Mouse (Mus musculus): ENCODE results near the gene Vgll4.

- no peak for TF ChIP-seq POLR2A (IDR thresholded peaks at IDR 0.05; ENCODE audit: control insufficient read depth, low read depth, low read length)
- TF ChIP-seq CTCF (IDR thresholded peaks at IDR 0.05; ENCODE audit: control insufficient read depth, insufficient read depth, insufficient replicate concordance, low read depth, low read length), result no peak
Measured at GRCm38 (mm10) chr6:114996910-114997309, 27.1 kb upstream of the Vgll4 start.

Measured in testis, adult 2 months (tissue).